Mouse (Mus musculus) ES-E14 (cell line): ENCODE data around the gene Dlgap5.

Source experiments
- HCFC1 ChIP-seq: IDR thresholded peaks from 2 replicates; pipeline ENCODE4 v1.6.1; 2012; ENCODE audit warnings: low read length, inconsistent platforms, borderline replicate concordance; ENCODE audit not compliant: insufficient read depth
- MAFK ChIP-seq: IDR thresholded peaks from 2 replicates; pipeline ENCODE4 v1.6.1; 2014; ENCODE audit warnings: mild to moderate bottlenecking, low read depth, low read length, inconsistent platforms; ENCODE audit not compliant: insufficient read depth

GRCm38 (mm10) chr14:47383911-47384310 is 34.3 kb downstream of the Dlgap5 start:
- TF ChIP-seq HCFC1, result no peak
- no peak for TF ChIP-seq MAFK
